Mouse (Mus musculus): ENCODE measurements at regions not wholly inside any gene's neighbourhood (a gene's known extent, or its start where the extent isn't known, plus 50 kb on each side); places are given as distances from the start of the nearest gene placed in this dataset.

- Histone ChIP-seq H3K4me2 (replicated peaks) (no peak overlapping the region), H3K9me3 (no peaks in the 10 kb centered on the region), H3K36me3 (no peaks in the 10 kb centered on the region), H3K4me1 (replicated peaks) (peaks cover 15% of the 10 kb centered on the region; the same call in 1 of the 2 replicates), H3K9ac (replicated peaks) (no peak overlapping the region), H3K4me3 (replicated peaks) (no peak overlapping the region), H3K27ac (peak overlapping the region; percentile 49), H3K27me3 (no peaks in the 10 kb centered on the region)
- 69% methylated on average over 8 of the region's 8 CpGs for WGBS
- no peak for ATAC-seq
These were observed 151.2 kb upstream of the Mvb12b start for GRCm38 (mm10) chr2:34038982-34039381.

DNA sequence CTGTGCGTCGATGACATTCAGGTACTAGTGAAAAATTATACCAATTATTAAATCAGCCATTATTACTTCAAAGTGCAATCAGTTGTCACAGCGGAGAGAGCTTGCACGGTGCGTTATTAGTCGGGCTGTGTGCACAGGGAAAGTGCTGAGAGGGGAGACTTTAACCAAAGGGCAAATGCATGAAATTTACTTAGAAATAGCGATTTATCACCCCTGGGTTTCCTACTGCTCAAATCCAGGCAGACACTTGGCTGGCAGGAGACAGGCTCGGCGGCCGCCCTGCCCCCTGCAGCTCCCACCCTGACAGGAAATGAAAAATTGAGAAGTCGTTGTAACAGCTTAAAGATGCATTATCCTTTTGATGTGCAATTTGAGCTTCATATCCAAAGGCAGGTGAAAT, 145.5 kb upstream of the Mvb12b start:
- Histone ChIP-seq H3K9me3 (no peaks in the 10 kb centered on the region), H3K4me3 (replicated peaks) (no peak overlapping the region), H3K36me3 (no peaks in the 10 kb centered on the region), H3K27ac (peak overlapping the region; percentile 80), H3K9ac (replicated peaks) (0 out of 2 replicates have a peak overlapping the region, but pooled peaks have one; percentile 36), H3K4me1 (replicated peaks) (peaks cover 43% of the 10 kb centered on the region), H3K27me3 (no peaks in the 10 kb centered on the region; the same call in 1 of the 2 replicates), H3K4me2 (replicated peaks) (no peak overlapping the region)
- ATAC-seq: peak; percentile 38; the same call in 1 of the 2 replicates
- 36% methylated on average over 11 of the region's 11 CpGs for WGBS

- H3K9ac ChIP-seq (replicated peaks): 0 out of 2 replicates have a peak overlapping the region, but pooled peaks have one; percentile 19
These were observed 143.7 kb upstream of the Mvb12b start for GRCm38 (mm10) chr2:34031421-34031820.

DNA sequence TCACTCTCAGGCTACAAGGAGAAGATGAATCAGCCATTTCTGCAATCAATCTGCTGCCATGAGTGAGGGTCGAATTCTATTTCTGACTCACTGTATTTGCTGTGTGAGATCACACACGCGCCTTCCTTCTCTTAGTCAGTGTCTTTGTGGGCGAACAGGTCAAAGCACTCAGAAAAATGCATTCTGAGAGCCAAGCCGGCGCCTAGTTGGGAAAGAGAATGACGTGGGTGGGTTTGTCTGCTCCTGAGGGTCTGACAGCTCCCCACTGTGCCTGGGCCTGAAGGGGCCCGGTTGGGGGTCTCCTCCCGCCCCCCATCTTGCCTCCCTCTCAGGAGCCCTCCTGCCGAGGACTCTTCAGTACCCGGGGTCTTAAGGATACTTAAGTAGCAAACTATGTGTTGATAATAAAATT, 143.3 kb upstream of the Mvb12b start:
- 12% methylated on average over 11 of the region's 11 CpGs for WGBS
- no peaks in the 10 kb centered on the region; the same call in 1 of the 2 replicates for H3K27me3 ChIP-seq
- H3K4me2 ChIP-seq (replicated peaks): 0 out of 2 replicates have a peak overlapping the region, but pooled peaks have one; percentile 11
- 0 out of 2 replicates have a peak overlapping the region, but pooled peaks have one; percentile 19 for H3K9ac ChIP-seq (replicated peaks)
- H3K36me3 ChIP-seq: no peaks in the 10 kb centered on the region
- H3K4me3 ChIP-seq (replicated peaks): no peak overlapping the region
- H3K4me1 ChIP-seq (replicated peaks): peaks cover 63% of the 10 kb centered on the region
- peak overlapping the region; percentile 80 for H3K27ac ChIP-seq
- no peaks in the 10 kb centered on the region for H3K9me3 ChIP-seq
- ATAC-seq: no peak

More at GRCm38 (mm10) chr2:34031421-34031820, 143.7 kb upstream of the Mvb12b start:
- H3K4me1 ChIP-seq (replicated peaks): peaks cover 61% of the 10 kb centered on the region
- no peaks in the 10 kb centered on the region; the same call in 1 of the 2 replicates for H3K27me3 ChIP-seq
- no peak for ATAC-seq
- no peaks in the 10 kb centered on the region for H3K9me3 ChIP-seq
- H3K4me3 ChIP-seq (replicated peaks): no peak overlapping the region
- peak overlapping the region; percentile 80 for H3K27ac ChIP-seq
- 18% methylated on average over 7 of the region's 7 CpGs for WGBS
- no peaks in the 10 kb centered on the region for H3K36me3 ChIP-seq
- H3K4me2 ChIP-seq (replicated peaks): 0 out of 2 replicates have a peak overlapping the region, but pooled peaks have one; percentile 11

GRCm38 (mm10) chr2:34027445-34027844, 139.7 kb upstream of the Mvb12b start:
- H3K36me3 ChIP-seq: no peaks in the 10 kb centered on the region
- peaks cover 44% of the 10 kb centered on the region for H3K4me1 ChIP-seq (replicated peaks)
- 0 out of 2 replicates have a peak overlapping the region, but pooled peaks have one; percentile 5 for H3K4me2 ChIP-seq (replicated peaks)
- H3K27ac ChIP-seq: peak overlapping the region; percentile 63
- ATAC-seq: peak; percentile 85
- no peaks in the 10 kb centered on the region for H3K9me3 ChIP-seq
- no peaks in the 10 kb centered on the region; the same call in 1 of the 2 replicates for H3K27me3 ChIP-seq
- no peak overlapping the region for H3K9ac ChIP-seq (replicated peaks)
- no peak overlapping the region for H3K4me3 ChIP-seq (replicated peaks)
- WGBS: 23% methylated on average over 9 of the region's 9 CpGs

- Histone ChIP-seq H3K27ac (peak overlapping the region; percentile 63), H3K4me1 (replicated peaks) (peaks cover 38% of the 10 kb centered on the region), H3K4me3 (replicated peaks) (no peak overlapping the region), H3K4me2 (replicated peaks) (0 out of 2 replicates have a peak overlapping the region, but pooled peaks have one; percentile 5), H3K36me3 (no peaks in the 10 kb centered on the region), H3K9ac (replicated peaks) (no peak overlapping the region), H3K9me3 (no peaks in the 10 kb centered on the region), H3K27me3 (no peaks in the 10 kb centered on the region; the same call in 1 of the 2 replicates)
- peak; percentile 14 for ATAC-seq
- 83% methylated on average over 16 of the region's 16 CpGs for WGBS
These were observed 139.0 kb upstream of the Mvb12b start for GRCm38 (mm10) chr2:34026566-34027360.

DNA sequence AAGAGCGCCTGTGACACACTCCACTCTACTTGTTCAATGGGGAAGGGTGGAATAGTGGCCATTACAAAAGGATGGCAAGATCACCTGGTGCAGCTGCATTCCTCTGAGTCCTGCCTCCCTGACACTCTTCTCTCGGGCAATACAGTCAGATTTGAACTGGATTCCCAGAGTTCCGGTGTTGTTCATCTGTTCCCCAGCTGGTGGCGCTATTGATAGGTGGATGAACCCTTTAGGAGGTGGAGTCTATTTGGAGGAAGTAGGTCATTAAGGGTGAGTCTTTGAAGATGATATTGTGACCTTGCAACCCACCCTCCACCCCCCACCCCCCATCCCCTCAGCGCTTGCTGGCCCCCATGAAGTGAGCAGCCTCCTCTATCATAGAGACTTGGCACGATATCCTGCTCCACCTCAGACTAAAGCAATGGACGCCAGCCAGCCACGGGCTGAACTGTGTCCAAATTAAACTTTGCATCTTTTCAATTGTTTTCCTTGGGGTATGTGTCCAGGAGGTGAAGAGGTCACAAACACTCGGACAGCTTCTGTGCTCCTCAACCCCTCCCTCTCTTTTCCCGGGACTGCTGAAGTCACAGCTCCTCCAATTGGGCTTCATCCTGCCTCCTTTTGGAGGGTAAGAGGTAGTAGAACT, 138.1 kb upstream of the Mvb12b start:
- no peak overlapping the region for H3K9ac ChIP-seq (replicated peaks)
- WGBS: 67% methylated on average over 10 of the region's 10 CpGs
- no peak overlapping the region for H3K4me3 ChIP-seq (replicated peaks)

DNA sequence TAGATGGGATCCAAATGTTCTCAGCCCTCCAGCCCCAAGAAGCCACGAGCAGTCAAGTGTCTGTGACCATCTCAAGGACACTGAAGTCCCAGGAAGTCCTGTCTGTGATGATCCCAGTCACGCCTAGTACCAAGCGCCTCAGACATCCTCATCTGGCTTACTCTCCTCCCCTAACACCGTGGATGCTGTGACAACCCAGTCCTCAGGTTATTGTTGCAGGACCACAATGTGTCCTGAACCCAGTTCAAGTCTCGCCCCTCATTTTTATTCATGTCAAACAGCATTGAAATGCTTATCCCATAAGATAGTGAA, 129.4 kb upstream of the Mvb12b start:
- 56% methylated on average over 5 of the region's 5 CpGs for WGBS
- peak; percentile 59 for ATAC-seq

More for the DNA sequence above, 138.1 kb upstream of the Mvb12b start:
- no peak overlapping the region for H3K27ac ChIP-seq
- no peaks in the 10 kb centered on the region; the same call in 1 of the 2 replicates for H3K27me3 ChIP-seq
- no peak for ATAC-seq
- H3K4me1 ChIP-seq (replicated peaks): peaks cover 28% of the 10 kb centered on the region
- H3K36me3 ChIP-seq: no peaks in the 10 kb centered on the region
- no peak overlapping the region for H3K4me2 ChIP-seq (replicated peaks)
- no peaks in the 10 kb centered on the region for H3K9me3 ChIP-seq

GRCm38 (mm10) chr2:34016350-34017141, 128.8 kb upstream of the Mvb12b start:
- WGBS: 15% methylated on average over 20 of the region's 20 CpGs

More for the DNA sequence above, 129.4 kb upstream of the Mvb12b start:
- Histone ChIP-seq H3K4me2 (replicated peaks) (peak overlapping the region; percentile 22), H3K9me3 (no peaks in the 10 kb centered on the region), H3K4me3 (replicated peaks) (no peak overlapping the region), H3K36me3 (no peaks in the 10 kb centered on the region), H3K27me3 (no peaks in the 10 kb centered on the region), H3K9ac (replicated peaks) (no peak overlapping the region), H3K27ac (peak overlapping the region; percentile 89), H3K4me1 (replicated peaks) (peaks cover 29% of the 10 kb centered on the region)

DNA sequence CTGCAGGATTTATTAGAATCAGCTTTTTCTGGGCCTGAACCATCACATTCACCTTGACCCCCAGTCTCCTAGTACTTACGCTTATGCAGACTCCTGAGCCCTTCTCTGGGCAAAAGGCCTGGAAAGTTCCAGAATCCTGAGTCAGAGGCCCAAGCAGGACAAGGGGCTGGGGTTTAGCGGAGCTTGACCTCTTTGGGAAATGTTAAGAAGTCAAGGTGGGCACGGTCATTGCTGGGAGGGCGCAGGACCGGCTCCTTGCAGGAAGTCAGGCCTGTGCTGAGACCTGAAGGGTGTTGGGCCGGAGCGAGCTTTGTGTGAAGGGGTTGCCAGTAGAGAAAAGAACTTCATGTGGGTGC, 127.9 kb upstream of the Mvb12b start:
- WGBS: 80% methylated on average over 7 of the region's 7 CpGs
- no peak for ATAC-seq
- H3K27ac ChIP-seq: peak overlapping the region; percentile 89
- H3K4me3 ChIP-seq (replicated peaks): no peak overlapping the region
- H3K9me3 ChIP-seq: no peaks in the 10 kb centered on the region
- peaks cover 29% of the 10 kb centered on the region for H3K4me1 ChIP-seq (replicated peaks)
- no peaks in the 10 kb centered on the region for H3K27me3 ChIP-seq
- no peaks in the 10 kb centered on the region for H3K36me3 ChIP-seq
- H3K4me2 ChIP-seq (replicated peaks): no peak overlapping the region
- H3K9ac ChIP-seq (replicated peaks): no peak overlapping the region

More at GRCm38 (mm10) chr2:34016350-34017141, 128.8 kb upstream of the Mvb12b start:
- no peaks in the 10 kb centered on the region for H3K9me3 ChIP-seq
- no peaks in the 10 kb centered on the region for H3K27me3 ChIP-seq
- H3K4me3 ChIP-seq (replicated peaks): no peak overlapping the region
- H3K9ac ChIP-seq (replicated peaks): peak overlapping the region; percentile 25; the same call in 1 of the 2 replicates
- H3K4me2 ChIP-seq (replicated peaks): peak overlapping the region; percentile 22
- no peaks in the 10 kb centered on the region for H3K36me3 ChIP-seq
- H3K27ac ChIP-seq: peak overlapping the region; percentile 89
- peaks cover 29% of the 10 kb centered on the region for H3K4me1 ChIP-seq (replicated peaks)
- ATAC-seq: peak; percentile 82

DNA sequence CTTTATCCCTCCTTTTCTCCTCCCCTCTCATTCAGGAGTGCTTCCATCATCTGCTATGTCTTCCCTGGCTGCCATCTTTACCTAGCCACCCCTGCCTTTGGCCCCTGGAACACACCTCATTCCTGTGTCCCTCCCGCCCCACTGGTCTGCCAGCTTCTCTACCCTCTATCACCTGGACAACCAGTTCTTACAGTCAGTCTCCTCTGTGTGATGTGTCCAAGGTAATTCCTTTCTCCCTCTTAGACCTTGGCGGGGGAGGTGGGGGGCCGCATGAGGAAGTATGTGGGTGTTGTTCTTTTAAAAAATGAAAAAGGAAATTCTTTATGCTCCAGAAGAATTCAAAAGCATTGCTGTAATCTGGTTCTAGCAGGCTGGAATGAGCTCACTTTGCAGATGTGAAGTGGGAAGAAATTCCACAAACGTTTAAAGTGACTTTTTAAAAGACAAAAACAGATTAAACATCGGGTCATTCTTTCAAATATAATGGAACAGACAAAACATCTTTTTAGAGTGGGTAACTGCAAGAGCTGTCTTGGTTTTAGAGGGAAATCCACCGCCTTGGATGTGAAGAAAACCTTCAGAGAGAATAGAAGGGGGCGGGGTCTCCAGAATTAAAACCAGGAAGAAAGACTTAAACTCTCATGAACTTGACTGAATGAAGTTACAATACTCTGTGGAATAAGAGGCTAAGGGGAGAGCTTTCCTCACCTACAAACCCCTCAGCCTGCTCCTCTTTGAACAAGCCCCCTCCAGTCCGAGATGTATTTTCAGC, 127.3 kb upstream of the Mvb12b start:
- Histone ChIP-seq H3K4me2 (replicated peaks) (no peak overlapping the region), H3K27ac (peak overlapping the region; percentile 89), H3K9ac (replicated peaks) (no peak overlapping the region), H3K36me3 (no peaks in the 10 kb centered on the region), H3K27me3 (no peaks in the 10 kb centered on the region), H3K9me3 (no peaks in the 10 kb centered on the region), H3K4me1 (replicated peaks) (peaks cover 29% of the 10 kb centered on the region), H3K4me3 (replicated peaks) (no peak overlapping the region)
- 58% methylated on average over 8 of the region's 8 CpGs for WGBS
- ATAC-seq: no peak
